In genomic region chr1:77307745-77308144, GRCm38 (mm10) we compare ENCODE assay signal across 25 mouse cellular contexts.
DNase-seq lines count a peak whose midpoint lies in the region; ATAC-seq and TF ChIP-seq lines count a peak whose summit lies in the region.
"Had no signal": no experiment of that assay in that cellular context is flagged by ENCODE, and none has a peak within 500 bp of the region (broad histone marks: within the 10 kb centered on the region; RNA-seq: fewer than 3 reads in every experiment).

No protein-coding gene starts in this region.

- H3K27me3 ChIP-seq in heart, embryonic 12.5 days (replicated peaks), result no peaks in the 10 kb centered on the region
- H3K27me3 ChIP-seq in limb, embryonic 14.5 days (ENCODE audit: control insufficient read depth, insufficient read depth, low read length), result no peaks in the 10 kb centered on the region
- H3K27me3 ChIP-seq in limb, embryonic 10.5 days (ENCODE audit: low read depth, poor library complexity, severe bottlenecking), result 0 out of 2 replicates have a peak, but pooled peaks cover 9% of the 10 kb centered on the region
- H3K27me3 ChIP-seq: embryonic facial prominence, embryonic 15.5 days; heart, embryonic 15.5 days; hindbrain, embryonic 12.5 days; hindbrain, embryonic 15.5 days had no signal

- no peak overlapping the region for H3K9ac ChIP-seq in heart, embryonic 12.5 days
- H3K9ac ChIP-seq in limb, embryonic 14.5 days (ENCODE audit: low read depth, low read length, severe bottlenecking), result no peak overlapping the region
- H3K9ac ChIP-seq: embryonic facial prominence, embryonic 15.5 days; forebrain, postnatal 0 days; heart, embryonic 15.5 days; hindbrain, embryonic 12.5 days; hindbrain, embryonic 15.5 days had no signal

- no peak overlapping the region for H3K27ac ChIP-seq in gastrocnemius, adult 2 months
- H3K27ac ChIP-seq in heart, embryonic 12.5 days (ENCODE audit: poor library complexity, severe bottlenecking), result no peak overlapping the region
- no peak overlapping the region for H3K27ac ChIP-seq in limb, embryonic 14.5 days (replicated peaks; ENCODE audit: low read depth, low read length)
- no peak overlapping the region for H3K27ac ChIP-seq in limb, embryonic 10.5 days
- H3K27ac ChIP-seq: embryonic facial prominence, embryonic 15.5 days; heart, embryonic 15.5 days; hindbrain, embryonic 12.5 days; hindbrain, embryonic 15.5 days had no signal

- no peak for TF ChIP-seq CTCF in gastrocnemius, adult 2 months (IDR thresholded peaks at IDR 0.05)

- no peak overlapping the region for H3K4me2 ChIP-seq in heart, embryonic 12.5 days
- no peak overlapping the region for H3K4me2 ChIP-seq in limb, embryonic 14.5 days (replicated peaks; ENCODE audit: low read depth, low read length, severe bottlenecking)
- H3K4me2 ChIP-seq: embryonic facial prominence, embryonic 15.5 days; heart, embryonic 11.5 days; heart, embryonic 15.5 days; hindbrain, embryonic 12.5 days; hindbrain, embryonic 15.5 days had no signal

- no peak for TF ChIP-seq POLR2A in limb, embryonic 14.5 days (IDR thresholded peaks at IDR 0.05; ENCODE audit: borderline replicate concordance, extremely low read depth, insufficient read depth, insufficient read length)

- H3K4me3 ChIP-seq in gastrocnemius, adult 2 months, result no peak overlapping the region
- no peak overlapping the region for H3K4me3 ChIP-seq in heart, embryonic 12.5 days
- no peak overlapping the region for H3K4me3 ChIP-seq in limb, embryonic 14.5 days (replicated peaks; ENCODE audit: low read length)
- H3K4me3 ChIP-seq in limb, embryonic 10.5 days, result no peak overlapping the region
- H3K4me3 ChIP-seq: embryonic facial prominence, embryonic 15.5 days; heart, embryonic 15.5 days; hindbrain, embryonic 12.5 days; hindbrain, embryonic 15.5 days had no signal

- no peaks in the 10 kb centered on the region for H3K4me1 ChIP-seq in heart, embryonic 12.5 days (replicated peaks)
- no peaks in the 10 kb centered on the region for H3K4me1 ChIP-seq in limb, embryonic 14.5 days (ENCODE audit: control insufficient read depth, insufficient read depth, low read length)
- peaks cover 20% of the 10 kb centered on the region for H3K4me1 ChIP-seq in limb, embryonic 10.5 days
- H3K4me1 ChIP-seq: embryonic facial prominence, embryonic 15.5 days; heart, embryonic 15.5 days; hindbrain, embryonic 15.5 days had no signal

- H3K36me3 ChIP-seq in heart, embryonic 12.5 days, result no peaks in the 10 kb centered on the region
- H3K36me3 ChIP-seq in limb, embryonic 14.5 days (ENCODE audit: control insufficient read depth, insufficient read depth, low read length), result no peaks in the 10 kb centered on the region
- no peaks in the 10 kb centered on the region for H3K36me3 ChIP-seq in limb, embryonic 10.5 days
- H3K36me3 ChIP-seq: embryonic facial prominence, embryonic 15.5 days; heart, embryonic 15.5 days; hindbrain, embryonic 12.5 days; hindbrain, embryonic 15.5 days had no signal

- ATAC-seq in heart, embryonic 12.5 days (ENCODE audit: insufficient number of reproducible peaks, low FRiP score), result no peak
- ATAC-seq in limb, embryonic 14.5 days (ENCODE audit: low FRiP score, low read depth), result no peak
- ATAC-seq: CD4-positive, CD25-positive, alpha-beta regulatory T cell, adult 4 months; forebrain, embryonic 14.5 days; forebrain, postnatal 0 days; intestine, postnatal 0 days had no signal

- 75% methylated on average over 4 of the region's 4 CpGs for WGBS in heart, embryonic 12.5 days
- WGBS in limb, embryonic 14.5 days, result 47% methylated on average over 4 of the region's 4 CpGs
- WGBS in limb, embryonic 10.5 days, result 69% methylated on average over 4 of the region's 4 CpGs

- DNase-seq in gastrocnemius, adult 2 months, result peak; percentile 24
- DNase-seq in gastrocnemius, postnatal 10 days, result no peak
- DNase-seq in heart, adult 8-10 months (ENCODE audit: low spot score), result peak; percentile 47
- DNase-seq in limb, embryonic 14.5 days (ENCODE audit: low spot score), result peak; percentile 35
- no peak for DNase-seq in limb, embryonic 10.5 days (ENCODE audit: low spot score)
- DNase-seq: adrenal gland, adult 2 months; adrenal gland, postnatal 25 days; cerebellum, adult 11-12 months; cerebellum, adult 8-10 months; cerebellum, postnatal 10 days; cerebellum, postnatal 36 days; embryo, embryonic 11 days; forebrain, postnatal 0 days; gastrocnemius, postnatal 14 days; heart, postnatal 10 days; kidney, adult 9 months had no signal

- intact Hi-C loops in gastrocnemius, adult 2 months (cut with DNase I), result no loop called here

- H3K9me3 ChIP-seq in heart, embryonic 12.5 days (replicated peaks), result no peaks in the 10 kb centered on the region
- no peaks in the 10 kb centered on the region for H3K9me3 ChIP-seq in limb, embryonic 14.5 days (ENCODE audit: control insufficient read depth, low read length)
- H3K9me3 ChIP-seq in limb, embryonic 10.5 days (replicated peaks), result no peaks in the 10 kb centered on the region
- H3K9me3 ChIP-seq: embryonic facial prominence, embryonic 15.5 days; heart, embryonic 15.5 days; hindbrain, embryonic 12.5 days; hindbrain, embryonic 15.5 days had no signal

Comparison
In these comparisons a context has a peak if more than half of its experiments do, and no peak if none do; other contexts are left out.
1. DNase-seq: peak in gastrocnemius, adult 2 months (single experiment), heart, adult 8-10 months (single experiment) and limb, embryonic 14.5 days (single experiment); none in gastrocnemius, postnatal 10 days (single experiment) and limb, embryonic 10.5 days (single experiment).